ENCODE assay signal across 24 mouse cellular contexts in genomic region chr8:124259925-124260324, GRCm38 (mm10). TPM values are rescaled to one million over a fixed set of nuclear protein-coding genes. Genes with fewer than 3 reads are reported as not detected.
DNase-seq lines count a peak whose midpoint lies in the region; ATAC-seq and TF ChIP-seq lines count a peak whose summit lies in the region.
"Had no signal": no experiment of that assay in that cellular context is flagged by ENCODE, and none has a peak within 500 bp of the region (broad histone marks: within the 10 kb centered on the region; RNA-seq: fewer than 3 reads in every experiment).

No protein-coding gene starts in this region.

- 0 out of 2 replicates have a peak overlapping the region, but pooled peaks have one; percentile 30 for H3K27ac ChIP-seq in hindbrain, embryonic 13.5 days
- no peak overlapping the region for H3K27ac ChIP-seq in hindbrain, embryonic 16.5 days (ENCODE audit: low read depth, low read length)
- peak overlapping the region; percentile 29 for H3K27ac ChIP-seq in CH12.LX (ENCODE audit: insufficient read depth, low read depth)
- H3K27ac ChIP-seq: forebrain, embryonic 12.5 days; kidney, postnatal 0 days; limb, embryonic 13.5 days; liver, embryonic 15.5 days; lung, embryonic 15.5 days; neural tube, embryonic 13.5 days had no signal

- DNase-seq in CD4-positive, CD25-positive, alpha-beta regulatory T cell, adult 2 months (ENCODE audit: low read depth, low spot score): peak; percentile 31
- peak; percentile 90 for DNase-seq in CH12.LX (ENCODE audit: extremely low read depth)
- DNase-seq in embryo, embryonic 10.5 days (ENCODE audit: low spot score): no peak
- no peak for DNase-seq in lung, postnatal 25 days (ENCODE audit: low spot score)
- DNase-seq: adrenal gland, postnatal 36 days; cerebellum, adult 18-20 months; cerebellum, postnatal 10 days; gastrocnemius, postnatal 14 days; kidney, adult 18-20 months; kidney, postnatal 4 days; lung, postnatal 36 days had no signal

- TF ChIP-seq RAD21 in CH12.LX (IDR thresholded peaks at IDR 0.05; ENCODE audit: low read depth, low read length): no peak; the same call in none of the 2 replicates

- dilution Hi-C loops in CH12.LX (cut with MboI; ENCODE audit: extremely low pct_ligation_motif_present, extremely low pct_unique_long_range_greater_than_20kb, low sequenced_read_pairs): no loop called here

- no peak for TF ChIP-seq POLR2A in CH12.LX (IDR thresholded peaks at IDR 0.05; ENCODE audit: low read depth, low read length)

- H3K4me3 ChIP-seq in hindbrain, embryonic 13.5 days: no peak overlapping the region
- no peak overlapping the region for H3K4me3 ChIP-seq in hindbrain, embryonic 16.5 days (ENCODE audit: low read length)
- H3K4me3 ChIP-seq in megakaryocyte, embryonic 14.5 days (replicated peaks): peak overlapping the region; percentile 86
- H3K4me3 ChIP-seq in CH12.LX (replicated peaks in 1 of 3; ENCODE audit: low read depth in 2 of 3, low read length in 2 of 3, poor library complexity in 1 of 3): peak overlapping the region in 2 of 3 experiments; percentile 2 to 12
- H3K4me3 ChIP-seq: erythroblast, embryonic 14.5 days; forebrain, embryonic 12.5 days; heart, embryonic 12.5 days; limb, embryonic 13.5 days; liver, embryonic 15.5 days; lung, embryonic 15.5 days; myocyte; neural tube, embryonic 13.5 days had no signal

- no peak overlapping the region for H3K9ac ChIP-seq in hindbrain, embryonic 13.5 days
- no peak overlapping the region for H3K9ac ChIP-seq in hindbrain, embryonic 16.5 days (ENCODE audit: low read depth, low read length)
- no peak overlapping the region for H3K9ac ChIP-seq in CH12.LX (ENCODE audit: insufficient read depth, low read depth)
- H3K9ac ChIP-seq: forebrain, embryonic 12.5 days; heart, embryonic 12.5 days; limb, embryonic 13.5 days; liver, embryonic 15.5 days; lung, embryonic 15.5 days; neural tube, embryonic 13.5 days had no signal

- no peaks in the 10 kb centered on the region for H3K79me2 ChIP-seq in CH12.LX (replicated peaks; ENCODE audit: control insufficient read depth, extremely low read depth, insufficient read depth, poor library complexity, severe bottlenecking)

- no peak for TF ChIP-seq CTCF in CH12.LX (conservative IDR thresholded peaks at IDR 0.05 in 1 of 2, IDR thresholded peaks at IDR 0.05 in 1 of 2; ENCODE audit: low read depth in 2 of 2, low read length in 2 of 2)

- in situ Hi-C loops in CH12.LX (cut with MboI; ENCODE audit: low pct_ligation_motif_present, low pct_unique_long_range_greater_than_20kb, low sequenced_read_pairs): no loop called here

- peak; percentile 47; the same call in 1 of the 2 replicates for TF ChIP-seq EP300 in CH12.LX (IDR thresholded peaks at IDR 0.05; ENCODE audit: low read length)

- peaks cover 93% of the 10 kb centered on the region for H3K4me1 ChIP-seq in hindbrain, embryonic 13.5 days (replicated peaks)
- H3K4me1 ChIP-seq in hindbrain, embryonic 16.5 days (ENCODE audit: control insufficient read depth, insufficient read depth, low read depth, low read length): peaks cover 44% of the 10 kb centered on the region
- H3K4me1 ChIP-seq in megakaryocyte, embryonic 14.5 days: peaks cover 100% of the 10 kb centered on the region
- H3K4me1 ChIP-seq in CH12.LX (ENCODE audit: control insufficient read depth in 1 of 2, insufficient read depth in 2 of 2): peaks cover 46 to 89% of the 10 kb centered on the region in 2 experiments

- no peak for ATAC-seq in hindbrain, embryonic 13.5 days (ENCODE audit: low FRiP score)
- ATAC-seq in hindbrain, embryonic 16.5 days: no peak
- ATAC-seq in megakaryocyte, adult 5-6 weeks (ENCODE audit: poor library complexity, severe bottlenecking): no peak

- 70% methylated on average over 7 of the region's 7 CpGs for WGBS in hindbrain, embryonic 13.5 days
- WGBS in hindbrain, embryonic 16.5 days: 64% methylated on average over 7 of the region's 7 CpGs

- no peaks in the 10 kb centered on the region for H3K9me3 ChIP-seq in hindbrain, embryonic 13.5 days
- no peaks in the 10 kb centered on the region for H3K9me3 ChIP-seq in hindbrain, embryonic 16.5 days (ENCODE audit: control insufficient read depth, low read length)
- no peaks in the 10 kb centered on the region for H3K9me3 ChIP-seq in megakaryocyte, embryonic 14.5 days
- H3K9me3 ChIP-seq in CH12.LX (replicated peaks; ENCODE audit: low read length): peaks cover 4% of the 10 kb centered on the region
- H3K9me3 ChIP-seq: forebrain, embryonic 12.5 days; heart, embryonic 12.5 days; limb, embryonic 13.5 days; liver, embryonic 15.5 days; lung, embryonic 15.5 days; neural tube, embryonic 13.5 days had no signal

- no peaks in the 10 kb centered on the region for H3K27me3 ChIP-seq in hindbrain, embryonic 13.5 days
- H3K27me3 ChIP-seq in hindbrain, embryonic 16.5 days (replicated peaks; ENCODE audit: control insufficient read depth, insufficient read depth, low read length): no peaks in the 10 kb centered on the region
- no peaks in the 10 kb centered on the region for H3K27me3 ChIP-seq in megakaryocyte, embryonic 14.5 days (replicated peaks)
- H3K27me3 ChIP-seq in CH12.LX (replicated peaks): no peaks in the 10 kb centered on the region
- H3K27me3 ChIP-seq: forebrain, embryonic 12.5 days; heart, embryonic 12.5 days; limb, embryonic 13.5 days; liver, embryonic 15.5 days; lung, embryonic 15.5 days; neural tube, embryonic 13.5 days had no signal

- H3K36me3 ChIP-seq in hindbrain, embryonic 13.5 days: no peaks in the 10 kb centered on the region
- H3K36me3 ChIP-seq in hindbrain, embryonic 16.5 days (ENCODE audit: control insufficient read depth, insufficient read depth, low read length): no peaks in the 10 kb centered on the region
- peaks cover 88% of the 10 kb centered on the region for H3K36me3 ChIP-seq in megakaryocyte, embryonic 14.5 days (replicated peaks; ENCODE audit: low read length)
- H3K36me3 ChIP-seq in CH12.LX (replicated peaks in 1 of 2; ENCODE audit: control insufficient read depth in 1 of 2, insufficient read depth in 1 of 2, low read length in 1 of 2): peaks cover 4 to 41% of the 10 kb centered on the region in 2 experiments
- H3K36me3 ChIP-seq: forebrain, embryonic 12.5 days; heart, embryonic 12.5 days; liver, embryonic 15.5 days; lung, embryonic 15.5 days; neural tube, embryonic 13.5 days had no signal

- no peak overlapping the region for H3K4me2 ChIP-seq in hindbrain, embryonic 13.5 days
- H3K4me2 ChIP-seq in hindbrain, embryonic 16.5 days (ENCODE audit: low read length): no peak overlapping the region
- H3K4me2 ChIP-seq in CH12.LX (ENCODE audit: insufficient read depth, low read depth, poor library complexity, severe bottlenecking): peak overlapping the region; percentile 52; the same call in 1 of the 2 replicates
- H3K4me2 ChIP-seq: forebrain, embryonic 12.5 days; heart, embryonic 12.5 days; limb, embryonic 13.5 days; liver, embryonic 15.5 days; lung, embryonic 15.5 days; neural tube, embryonic 13.5 days had no signal

TF ChIP-seq in CH12.LX, 34 proteins besides CTCF, POLR2A, EP300 and RAD21:
- TF ChIP-seq ETS1 (conservative IDR thresholded peaks at IDR 0.05; ENCODE audit: low read depth, low read length) (peak; percentile 47), CHD1 (IDR thresholded peaks at IDR 0.05; ENCODE audit: low read depth, low read length) (no peak), RCOR1 (conservative IDR thresholded peaks at IDR 0.05; ENCODE audit: low read depth, low read length) (no peak), BHLHE40 (IDR thresholded peaks at IDR 0.05; ENCODE audit: low read depth, low read length) (peak; percentile 37), USF2 (conservative IDR thresholded peaks at IDR 0.05; ENCODE audit: low read depth, low read length) (no peak), CHD2 (IDR thresholded peaks at IDR 0.05; ENCODE audit: low read length) (peak; percentile 60), SMC3 (IDR thresholded peaks at IDR 0.05; ENCODE audit: low read depth, low read length) (peak; percentile 18; the same call in 1 of the 2 replicates), TCF12 (IDR thresholded peaks at IDR 0.05; ENCODE audit: low read depth, low read length) (peak; percentile 55; the same call in 1 of the 2 replicates), GABPA (IDR thresholded peaks at IDR 0.05; ENCODE audit: insufficient replicate concordance, low read depth, low read length) (no peak), MAFK (IDR thresholded peaks at IDR 0.05; ENCODE audit: insufficient replicate concordance, low read length) (0 out of 2 replicates have a peak, but pooled peaks have one; percentile 5), IRF4 (IDR thresholded peaks at IDR 0.05; ENCODE audit: low read depth, low read length) (peak; percentile 49), MEF2A (IDR thresholded peaks at IDR 0.05; ENCODE audit: borderline replicate concordance, low read depth, low read length) (peak; percentile 56; the same call in 1 of the 2 replicates), TBP (conservative IDR thresholded peaks at IDR 0.05; ENCODE audit: low read depth, low read length) (0 out of 2 replicates have a peak, but pooled peaks have one; percentile 26), NRF1 (IDR thresholded peaks at IDR 0.05; ENCODE audit: low read depth, low read length) (peak; percentile 19; the same call in 1 of the 2 replicates), ELF1 (IDR thresholded peaks at IDR 0.05; ENCODE audit: low read depth, low read length) (0 out of 2 replicates have a peak, but pooled peaks have one; percentile 19)
TF ChIP-seq in CH12.LX: peak in this region for 11.

RNA-seq across cellular contexts. Expression of gene Galnt2, which starts 28.7 kb away (rescaled TPM):
- polyA plus RNA-seq in hindbrain, embryonic 13.5 days (2015; fragmentation: Nextera tagmentation; extraction: Ambion mirVana): 49.9 and 52.8 TPM in 2 replicates
- polyA plus RNA-seq in hindbrain, embryonic 16.5 days (2015; fragmentation: Nextera tagmentation; extraction: Ambion mirVana): 33.8 and 40.2 TPM in 2 replicates
- 55.0 and 143 TPM in 2 replicates for polyA plus RNA-seq in megakaryocyte, embryonic 14.5 days (2012; ENCODE audit: insufficient read depth, low replicate concordance)
- total RNA-seq in megakaryocyte, adult 5-6 weeks (2015): 31.3 and 61.1 TPM in 2 replicates
- total RNA-seq in megakaryocyte, adult 5-6 weeks (2017): 15.5 and 20.4 TPM in 2 replicates
- total RNA-seq in CH12.LX (2012; rRNA removed): 23.6 and 25.9 TPM in 2 replicates
- 18.6 and 23.2 TPM in 2 replicates for total RNA-seq in CH12.LX (2014; rRNA removed)
- polyA plus RNA-seq in CH12.LX (2012; ENCODE audit: insufficient read length, low read depth): 21.9 and 27.3 TPM in 2 replicates

Comparison
In these comparisons a context has a peak if more than half of its experiments do, and no peak if none do; other contexts are left out.
1. H3K4me3 ChIP-seq: peak in megakaryocyte, embryonic 14.5 days (single experiment) and CH12.LX (2 of 3); none in hindbrain, embryonic 13.5 days (single experiment) and hindbrain, embryonic 16.5 days (single experiment).
2. DNase-seq: peak in CD4-positive, CD25-positive, alpha-beta regulatory T cell, adult 2 months (single experiment) and CH12.LX (single experiment); none in embryo, embryonic 10.5 days (single experiment) and lung, postnatal 25 days (single experiment).